Mouse (Mus musculus) layer of hippocampus, adult 9-10 months (tissue): ENCODE measurements at regions not wholly inside any gene's neighbourhood (a gene's known extent, or its start where the extent isn't known, plus 50 kb on each side); places are given as distances from the start of the nearest gene placed in this dataset.

Source experiments
- DNase-seq: peaks from one replicate; pipeline ENCODE4 v3.0.0; 2022; ENCODE audit warnings: low spot score

- DNase-seq: no peak
Measured at GRCm38 (mm10) chr4:84035347-84035746, 510.0 kb downstream of the Ccdc171 start.

DNA sequence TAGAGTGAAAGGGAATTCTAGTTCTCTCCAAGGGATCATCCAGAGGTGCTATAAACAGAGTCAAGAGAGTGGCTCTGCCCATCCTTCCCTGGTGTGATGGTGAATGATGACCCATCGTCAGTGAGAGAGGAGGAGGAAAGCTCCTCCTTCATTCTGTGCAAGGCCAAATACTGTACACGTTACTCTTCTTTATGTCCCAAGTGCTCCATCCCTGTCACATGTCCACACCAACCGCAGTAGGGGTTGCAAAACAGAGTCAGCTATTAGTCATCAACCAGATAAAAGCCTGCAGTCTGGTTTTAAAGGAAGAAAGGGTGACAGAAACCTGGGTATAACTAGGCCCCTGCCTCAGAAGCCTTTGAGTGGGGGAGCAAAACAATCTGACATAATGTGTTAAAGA lies 512.2 kb downstream of the Ccdc171 start:
- DNase-seq: no peak

DNA sequence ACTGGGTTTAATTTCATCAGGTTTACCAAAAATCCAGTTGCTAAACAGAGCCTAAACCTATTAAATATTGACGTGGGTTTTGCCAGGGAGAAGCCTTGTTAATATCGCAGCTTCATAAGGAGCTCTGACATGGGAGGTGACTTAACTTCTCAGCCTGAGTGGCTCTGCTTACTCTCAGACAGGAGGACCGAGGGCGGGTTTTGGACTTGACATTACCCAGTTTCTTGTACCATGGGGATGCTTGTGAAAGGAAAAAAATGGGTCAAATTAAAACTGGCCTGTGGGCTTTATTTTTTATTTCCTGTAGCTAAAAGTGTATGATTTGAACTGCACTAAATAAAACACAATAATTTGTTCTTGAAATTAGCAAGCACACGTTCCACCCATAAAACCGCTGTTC lies 524.9 kb downstream of the Ccdc171 start:
- DNase-seq: no peak

- DNase-seq: no peak
Measured at GRCm38 (mm10) chr4:84056863-84057502, 531.6 kb downstream of the Ccdc171 start.

DNA sequence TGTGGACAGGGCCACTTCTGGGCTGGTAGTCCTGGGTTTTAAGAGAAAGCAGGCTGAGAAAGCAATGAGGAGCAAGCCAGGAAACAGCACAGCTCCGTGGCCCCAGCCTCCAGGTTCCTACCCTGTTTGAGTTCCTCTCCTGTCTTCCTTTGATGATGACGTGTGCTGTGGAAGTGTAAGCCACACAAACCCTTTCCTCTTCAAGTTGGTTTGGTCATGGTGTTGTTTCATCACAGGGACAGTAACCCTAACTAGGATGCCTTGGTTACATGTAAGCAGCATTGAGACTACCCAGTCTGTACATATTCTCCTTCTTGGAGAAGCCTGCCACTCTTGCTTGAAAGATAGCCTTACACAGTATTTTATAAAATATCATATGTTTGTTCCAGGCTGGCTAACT lies 534.8 kb downstream of the Ccdc171 start:
- DNase-seq: no peak

DNA sequence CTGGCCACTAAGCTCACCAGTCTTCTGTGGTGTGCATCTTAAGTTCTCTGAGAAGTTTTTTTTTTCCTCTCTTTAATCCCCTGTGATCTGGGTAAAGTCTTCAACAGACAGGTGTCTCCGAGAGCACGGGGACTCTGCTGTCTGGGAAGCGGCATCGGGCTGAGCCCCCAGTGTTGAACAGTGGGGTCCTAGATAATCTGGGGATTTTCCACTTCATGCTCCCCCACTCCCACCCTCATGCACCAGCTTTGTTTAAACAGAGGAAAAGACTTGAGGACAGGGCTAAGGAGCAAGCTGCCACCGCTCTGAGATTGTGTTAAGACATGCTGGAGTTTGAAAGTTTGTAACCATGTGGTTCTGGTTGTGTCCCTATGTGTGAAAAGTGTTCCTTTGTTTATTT lies 538.4 kb downstream of the Ccdc171 start:
- DNase-seq: no peak

GRCm38 (mm10) chr4:84064614-84065456 lies 539.5 kb downstream of the Ccdc171 start:
- peak; percentile 16 for DNase-seq

GRCm38 (mm10) chr4:84065457-84066124 lies 540.2 kb downstream of the Ccdc171 start:
- no peak for DNase-seq

DNA sequence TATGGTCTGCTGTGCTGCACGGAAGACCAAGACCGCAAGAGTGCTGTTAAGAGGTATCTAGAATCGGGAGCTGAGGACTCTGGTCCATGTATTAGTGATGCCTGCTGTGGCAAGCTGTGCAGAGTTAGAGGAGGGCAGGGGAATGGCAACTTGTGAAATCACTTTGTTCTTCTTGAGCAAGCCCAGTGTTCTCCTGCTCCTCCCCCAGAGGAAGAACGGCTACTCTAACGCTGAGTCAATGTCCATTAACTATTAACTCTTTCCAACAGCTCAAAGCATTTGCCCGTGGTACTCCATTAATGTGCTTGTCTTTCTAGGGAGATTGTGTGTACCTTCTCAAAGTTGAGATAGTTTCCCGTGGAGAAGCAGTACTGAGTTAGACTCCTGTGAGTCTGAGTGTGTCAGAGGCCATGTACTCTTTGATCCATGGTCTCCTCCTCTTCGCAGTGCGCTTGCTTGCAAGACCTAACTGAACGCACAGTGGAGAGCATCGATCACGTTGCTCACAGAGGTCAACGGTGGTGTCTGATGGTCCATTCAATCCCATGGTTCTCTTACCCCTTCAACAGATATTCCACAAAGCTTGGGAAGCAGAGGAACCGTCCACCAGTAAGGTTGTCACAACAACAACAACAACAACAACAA lies 542.7 kb downstream of the Ccdc171 start:
- DNase-seq: no peak

DNA sequence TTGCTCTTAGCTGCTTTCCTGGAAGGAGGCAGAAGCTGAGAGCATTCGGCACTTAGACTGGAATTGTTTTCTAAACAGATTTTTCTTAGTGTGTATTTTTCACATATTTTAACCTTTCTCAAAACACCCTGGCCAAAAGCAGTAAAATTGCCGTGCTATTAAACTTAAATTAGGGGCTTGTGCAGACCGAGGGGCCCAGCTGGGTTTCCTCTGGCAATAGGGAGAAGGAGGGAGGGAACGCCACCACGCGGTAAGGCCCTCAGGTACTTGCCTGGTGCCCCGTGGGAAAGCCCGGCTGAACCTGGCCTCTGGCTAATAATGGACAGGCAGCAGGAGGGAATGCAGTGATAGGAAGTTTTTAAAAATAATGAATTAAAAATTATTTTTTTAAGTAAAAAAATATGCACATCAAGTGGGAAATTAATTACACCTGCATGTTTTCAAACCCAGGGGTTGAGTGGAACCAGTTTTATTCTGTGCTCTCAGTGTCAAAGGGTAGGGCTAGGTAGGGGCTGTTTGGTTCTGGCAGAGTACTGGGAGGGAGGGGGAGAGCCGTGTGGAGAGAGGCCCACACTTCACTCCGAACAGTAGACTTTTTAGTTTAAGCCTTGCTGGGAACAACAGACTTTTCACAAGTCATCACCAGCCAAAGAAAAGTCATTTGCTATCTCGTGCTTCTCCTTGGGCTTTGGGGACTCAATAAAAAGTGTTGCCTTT lies 543.8 kb downstream of the Ccdc171 start:
- DNase-seq: no peak

GRCm38 (mm10) chr4:84069681-84070080 lies 544.3 kb downstream of the Ccdc171 start:
- no peak for DNase-seq

GRCm38 (mm10) chr4:84070089-84070488 lies 544.7 kb downstream of the Ccdc171 start:
- no peak for DNase-seq

- no peak for DNase-seq
Measured at GRCm38 (mm10) chr4:84072096-84072495, 546.8 kb downstream of the Ccdc171 start.

- no peak for DNase-seq
Measured at GRCm38 (mm10) chr4:84076526-84076925, 551.2 kb downstream of the Ccdc171 start.

DNA sequence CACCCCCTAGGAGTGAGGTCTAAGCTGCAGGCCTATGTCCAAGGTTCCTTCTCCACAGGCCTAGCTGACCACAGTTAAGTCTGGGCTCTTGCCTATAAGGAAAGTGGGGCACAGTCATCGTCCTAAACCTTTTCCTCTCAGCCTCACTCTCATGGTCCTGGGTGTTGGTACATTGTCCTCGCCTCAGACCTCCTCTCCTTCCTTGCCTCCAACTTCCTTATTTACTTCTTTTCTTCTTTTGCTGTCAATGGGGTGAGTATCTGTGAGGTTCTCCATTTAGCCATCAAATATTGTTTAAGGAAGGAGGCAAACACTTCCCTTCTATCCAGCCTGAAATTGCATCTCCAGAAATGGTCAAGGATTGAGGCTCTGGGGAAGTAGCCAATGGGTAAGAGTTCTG lies 554.2 kb downstream of the Ccdc171 start:
- DNase-seq: no peak

- DNase-seq: no peak
Measured at GRCm38 (mm10) chr4:84081518-84081917, 556.2 kb downstream of the Ccdc171 start.

- DNase-seq: no peak
Measured at GRCm38 (mm10) chr4:84088166-84088565, 562.8 kb downstream of the Ccdc171 start.

GRCm38 (mm10) chr4:84092509-84092908 lies 567.2 kb downstream of the Ccdc171 start:
- DNase-seq: no peak

DNA sequence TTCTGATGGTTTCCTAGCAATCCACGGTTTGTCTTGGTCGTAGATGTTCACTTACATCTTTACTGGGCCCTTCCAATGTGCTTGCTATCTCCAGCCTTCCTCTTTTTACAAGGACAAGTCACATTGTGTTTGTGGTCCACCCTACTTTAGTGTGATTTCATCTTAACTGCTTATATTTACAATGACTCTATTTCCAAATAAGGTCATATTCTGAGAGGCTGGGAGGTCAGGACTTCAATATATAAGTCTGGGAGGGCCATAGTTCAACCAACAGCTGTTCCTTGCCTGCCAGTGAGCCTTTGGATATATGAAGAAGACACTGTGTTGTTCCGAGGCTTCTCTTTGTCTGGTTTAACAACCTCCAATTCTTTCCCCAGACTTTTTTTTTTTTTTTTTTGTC lies 569.9 kb downstream of the Ccdc171 start:
- no peak for DNase-seq

DNA sequence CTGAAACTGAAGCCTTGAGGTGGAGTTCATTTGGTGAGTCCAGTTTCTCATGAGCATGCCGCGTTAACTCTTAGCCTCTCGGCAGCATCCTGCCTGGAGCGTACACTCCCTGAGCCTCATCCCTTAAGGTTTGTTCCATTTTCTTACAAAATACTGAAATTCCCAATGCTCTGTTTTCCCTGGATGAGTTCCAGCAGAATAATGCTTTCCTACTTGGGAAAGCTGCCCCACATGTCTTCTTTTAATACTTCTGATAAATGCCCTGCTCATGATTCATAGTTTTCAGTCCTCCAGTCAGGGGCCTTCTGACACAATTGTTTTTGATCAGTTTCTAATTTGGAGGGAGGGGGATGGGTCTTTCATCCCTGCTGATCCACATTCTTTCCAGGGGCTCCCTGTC lies 570.7 kb downstream of the Ccdc171 start:
- DNase-seq: no peak

GRCm38 (mm10) chr4:84099071-84099470 lies 573.7 kb downstream of the Ccdc171 start:
- DNase-seq: no peak

DNA sequence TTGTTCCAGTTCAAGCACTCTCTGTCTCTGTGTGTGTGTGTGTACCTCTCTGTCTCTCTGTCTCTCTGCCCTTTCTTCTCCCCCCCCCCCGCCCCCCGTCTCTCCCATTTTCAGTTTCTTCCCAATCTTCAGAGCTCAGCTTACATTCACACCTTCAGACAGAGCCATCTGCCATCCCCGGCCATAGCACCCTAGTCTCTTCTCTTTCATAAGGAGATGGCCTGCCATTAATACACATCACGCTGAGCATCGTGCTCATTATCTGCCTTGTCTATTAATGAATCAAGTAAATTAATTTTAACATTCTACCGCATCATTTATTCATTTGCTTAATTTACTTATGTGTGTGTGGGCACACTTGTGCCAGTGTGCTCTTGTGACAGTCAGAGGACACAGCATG lies 573.2 kb downstream of the Bnc2 start:
- no peak for DNase-seq
